Mouse (Mus musculus) limb, embryonic 12.5 days (tissue): Measurements from ENCODE around the gene Prdx2. TPM values are rescaled to one million over a fixed set of nuclear protein-coding genes. Genes with fewer than 3 reads are reported as not detected.

Source experiments
- ATAC-seq: fragments of 200-750 bp; cut with Nextera tagmentation; 2 replicates; pipeline ENCODE4 v1.8.0; 2017; ENCODE audit warnings: low read depth, moderate TSS enrichment; ENCODE audit not compliant: insufficient number of reproducible peaks, insufficient read depth, low FRiP score, low TSS enrichment
- H3K27ac ChIP-seq: fragments of 300-500 bp; sonication (generic); 2 replicates; pipeline ENCODE4 v1.5.1; 2016; ENCODE audit warnings: mild to moderate bottlenecking, moderate library complexity
- H3K27me3 ChIP-seq: fragments of 300-500 bp; sonication (generic); 2 replicates; pipeline ENCODE4 v1.6.1; 2016; ENCODE audit warnings: mild to moderate bottlenecking, moderate library complexity
- H3K36me3 ChIP-seq: fragments of 300-500 bp; sonication (generic); 2 replicates; pipeline ENCODE4 v1.6.1; 2016; ENCODE audit warnings: mild to moderate bottlenecking, moderate library complexity
- H3K4me1 ChIP-seq: fragments of 300-500 bp; sonication (generic); replicated peaks from 2 replicates; pipeline ENCODE4 v1.6.1; 2016
- H3K4me2 ChIP-seq: fragments of 300-500 bp; sonication (generic); 2 replicates; pipeline ENCODE4 v1.6.1; 2016; ENCODE audit warnings: mild to moderate bottlenecking, moderate library complexity
- H3K4me3 ChIP-seq: fragments of 300-500 bp; sonication (generic); replicated peaks from 2 replicates; pipeline ENCODE4 v1.5.1; 2016; ENCODE audit warnings: mild to moderate bottlenecking
- H3K9ac ChIP-seq: fragments of 300-500 bp; sonication (generic); replicated peaks from 2 replicates; pipeline ENCODE4 v1.6.1; 2016; ENCODE audit warnings: mild to moderate bottlenecking, moderate library complexity
- H3K9me3 ChIP-seq: fragments of 300-500 bp; sonication (generic); 2 replicates; pipeline ENCODE4 v1.6.1; 2016; ENCODE audit warnings: mild to moderate bottlenecking, moderate library complexity
- WGBS: fragments of 180-500 bp; shearing (Covaris S2); methylation state at CpG from one replicate; pipeline ENCODE4 v1.1.7; 2016; 5-methylcytosine and 5-hydroxymethylcytosine counted together
- polyA plus RNA-seq: library from polyadenylated mRNA; unstranded; fragments of >200 nt; fragmentation: Nextera tagmentation; extraction: Ambion mirVana; gene quantifications from 2 replicates; pipeline ENCODE4 v1.2.1, GENCODE M21; 2016

Prdx2 gene
- polyA plus RNA-seq, 1 experiment from 2014 or later: 1,120 TPM

DNA sequence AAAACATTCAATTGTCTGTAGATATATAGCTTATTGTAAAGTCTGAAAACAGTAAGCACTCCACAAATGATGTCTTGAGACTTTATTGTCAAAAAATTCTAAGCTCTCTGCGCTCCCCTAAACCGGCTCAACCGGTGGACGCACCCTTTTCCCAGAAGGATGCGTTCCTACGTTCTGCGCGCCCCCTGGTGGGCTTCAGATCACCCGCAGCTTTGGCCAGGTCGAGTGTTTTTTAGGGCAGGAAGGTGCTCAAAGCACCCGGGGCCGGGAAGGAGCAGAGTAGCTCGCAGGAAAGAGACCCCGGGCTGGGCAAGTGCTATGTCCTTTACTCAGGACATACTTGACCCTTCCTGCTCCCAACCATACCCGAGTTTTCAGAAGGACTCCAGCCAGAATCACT lies 20.4 kb downstream of the Prdx2 start:
- no peaks in the 10 kb centered on the region for H3K9me3 ChIP-seq
- peak overlapping the region; percentile 50 for H3K9ac ChIP-seq
- H3K27me3 ChIP-seq: peaks cover 29% of the 10 kb centered on the region
- H3K4me2 ChIP-seq: peak overlapping the region; percentile 82
- peak; percentile 52 for ATAC-seq
- H3K36me3 ChIP-seq: no peaks in the 10 kb centered on the region; the same call in 1 of the 2 replicates
- under 1% methylated on average over 15 of the region's 15 CpGs for WGBS
- H3K27ac ChIP-seq: peak overlapping the region; percentile 57; the same call in 1 of the 2 replicates
- H3K4me1 ChIP-seq: peaks cover 29% of the 10 kb centered on the region
- peak overlapping the region; percentile 61 for H3K4me3 ChIP-seq

DNA sequence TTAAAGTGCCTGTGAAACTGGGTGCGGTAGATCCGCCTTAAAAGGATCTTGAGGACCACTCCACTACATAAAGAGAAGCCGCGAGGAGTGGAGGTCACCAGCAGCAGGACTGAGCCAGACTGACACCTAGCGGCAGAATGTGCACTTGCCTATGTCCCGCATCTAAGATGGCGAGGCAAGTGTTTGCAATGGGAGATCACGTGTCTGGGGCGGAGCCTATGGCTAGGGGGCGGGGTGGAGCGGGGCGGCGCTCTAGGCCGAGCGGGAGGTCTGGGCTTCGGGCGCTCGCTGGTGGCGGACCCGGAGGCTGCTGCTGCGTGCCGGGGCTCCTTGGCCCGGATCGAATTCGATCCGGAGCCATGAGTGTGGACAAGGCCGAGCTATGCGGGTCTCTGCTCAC lies 21.0 kb downstream of the Prdx2 start, which contains the start of gene Hook2:
Gene Hook2, plus strand, starts transcription at position 255 of the 400 bp plus-strand sequence.
- Histone ChIP-seq H3K9ac (peak within 1 kb of the TSS; percentile 66), H3K4me1 (peaks cover 24% of the 10 kb centered on the region), H3K27me3 (peaks cover 32% of the 10 kb centered on the region), H3K36me3 (no peaks in the 10 kb centered on the region; the same call in 1 of the 2 replicates), H3K9me3 (no peaks in the 10 kb centered on the region), H3K4me3 (peak within 1 kb of the TSS; percentile 61), H3K27ac (peak within 1 kb of the TSS; percentile 57; the same call in 1 of the 2 replicates), H3K4me2 (peak within 1 kb of the TSS; percentile 82)
- whole genome bisulfite sequencing: under 1% methylated on average over 28 of the region's 28 CpGs
- ATAC-seq: peak; percentile 88

DNA sequence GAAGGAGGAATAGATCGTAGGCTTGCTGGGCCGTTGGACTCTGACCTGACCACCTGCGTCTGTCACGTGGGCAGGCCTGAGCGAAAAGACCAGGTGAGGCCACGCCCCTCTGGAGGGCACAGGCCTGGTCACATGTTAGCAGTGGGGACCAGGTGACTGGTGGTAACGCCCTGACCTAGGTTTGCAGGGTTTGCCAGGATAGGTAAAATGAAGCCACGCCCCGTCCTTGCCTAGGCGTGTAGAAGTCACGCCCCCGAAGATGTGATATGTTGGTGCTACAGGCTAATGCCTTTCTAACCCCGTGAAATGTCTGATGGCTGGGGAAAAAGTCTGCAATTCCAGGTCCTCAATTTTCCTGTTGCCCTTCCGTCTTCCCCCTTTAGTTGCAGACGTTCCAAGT lies 21.4 kb downstream of the Prdx2 start:
- H3K4me3 ChIP-seq: peak overlapping the region; percentile 61
- peaks cover 24% of the 10 kb centered on the region for H3K4me1 ChIP-seq
- peak; percentile 38; the same call in 1 of the 2 replicates for ATAC-seq
- peak overlapping the region; percentile 82 for H3K4me2 ChIP-seq
- no peaks in the 10 kb centered on the region for H3K9me3 ChIP-seq
- 2% methylated on average over 15 of the region's 15 CpGs for WGBS
- H3K36me3 ChIP-seq: no peaks in the 10 kb centered on the region; the same call in 1 of the 2 replicates
- peak overlapping the region; percentile 66 for H3K9ac ChIP-seq
- 0 out of 2 replicates have a peak overlapping the region, but pooled peaks have one; percentile 53 for H3K27ac ChIP-seq
- H3K27me3 ChIP-seq: peaks cover 32% of the 10 kb centered on the region

GRCm38 (mm10) chr8:84994375-84994774 lies 25.0 kb downstream of the Prdx2 start:
- no peak overlapping the region for H3K9ac ChIP-seq
- H3K9me3 ChIP-seq: no peaks in the 10 kb centered on the region
- no peak for ATAC-seq
- H3K27me3 ChIP-seq: peaks cover 41% of the 10 kb centered on the region
- WGBS: 90% methylated on average over 9 of the region's 9 CpGs
- peaks cover 4% of the 10 kb centered on the region; the same call in 1 of the 2 replicates for H3K36me3 ChIP-seq
- H3K4me1 ChIP-seq: peaks cover 17% of the 10 kb centered on the region
- no peak overlapping the region for H3K4me3 ChIP-seq
- H3K27ac ChIP-seq: no peak overlapping the region
- H3K4me2 ChIP-seq: no peak overlapping the region

DNA sequence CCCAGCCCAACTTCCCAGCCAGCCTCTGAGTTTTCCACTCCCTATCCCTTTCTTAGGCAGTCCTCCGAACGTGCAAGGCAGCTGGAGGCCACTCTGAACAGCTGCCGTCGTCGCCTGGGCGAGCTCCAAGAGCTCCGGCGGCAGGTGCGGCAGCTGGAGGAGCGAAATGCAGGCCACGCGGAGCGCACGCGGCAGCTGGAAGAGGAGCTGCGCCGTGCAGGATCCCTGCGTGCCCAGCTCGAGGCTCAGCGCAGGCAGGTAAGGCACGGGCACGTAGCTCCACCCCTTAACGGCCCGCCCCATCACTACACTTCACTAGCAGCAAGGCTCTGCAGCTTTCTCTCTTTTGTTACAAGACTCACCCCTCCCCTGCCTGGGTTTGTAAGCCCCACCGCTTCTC lies 26.3 kb downstream of the Prdx2 start:
- no peak overlapping the region for H3K27ac ChIP-seq
- no peak overlapping the region; the same call in 1 of the 2 replicates for H3K9ac ChIP-seq
- peaks cover 41% of the 10 kb centered on the region for H3K27me3 ChIP-seq
- no peak for ATAC-seq
- H3K9me3 ChIP-seq: no peaks in the 10 kb centered on the region
- peaks cover 14% of the 10 kb centered on the region for H3K4me1 ChIP-seq
- WGBS: 21% methylated on average over 25 of the region's 25 CpGs
- peaks cover 4% of the 10 kb centered on the region; the same call in 1 of the 2 replicates for H3K36me3 ChIP-seq
- peak overlapping the region; percentile 11; the same call in 1 of the 2 replicates for H3K4me3 ChIP-seq
- 0 out of 2 replicates have a peak overlapping the region, but pooled peaks have one; percentile 11 for H3K4me2 ChIP-seq

GRCm38 (mm10) chr8:84996978-84997377 lies 27.6 kb downstream of the Prdx2 start:
- H3K9me3 ChIP-seq: no peaks in the 10 kb centered on the region
- H3K4me2 ChIP-seq: no peak overlapping the region
- no peak overlapping the region for H3K4me3 ChIP-seq
- H3K27ac ChIP-seq: no peak overlapping the region
- 79% methylated on average over 5 of the region's 5 CpGs for WGBS
- H3K4me1 ChIP-seq: peaks cover 8% of the 10 kb centered on the region
- H3K9ac ChIP-seq: no peak overlapping the region
- peaks cover 41% of the 10 kb centered on the region for H3K27me3 ChIP-seq
- no peak for ATAC-seq
- H3K36me3 ChIP-seq: peaks cover 4% of the 10 kb centered on the region; the same call in 1 of the 2 replicates

DNA sequence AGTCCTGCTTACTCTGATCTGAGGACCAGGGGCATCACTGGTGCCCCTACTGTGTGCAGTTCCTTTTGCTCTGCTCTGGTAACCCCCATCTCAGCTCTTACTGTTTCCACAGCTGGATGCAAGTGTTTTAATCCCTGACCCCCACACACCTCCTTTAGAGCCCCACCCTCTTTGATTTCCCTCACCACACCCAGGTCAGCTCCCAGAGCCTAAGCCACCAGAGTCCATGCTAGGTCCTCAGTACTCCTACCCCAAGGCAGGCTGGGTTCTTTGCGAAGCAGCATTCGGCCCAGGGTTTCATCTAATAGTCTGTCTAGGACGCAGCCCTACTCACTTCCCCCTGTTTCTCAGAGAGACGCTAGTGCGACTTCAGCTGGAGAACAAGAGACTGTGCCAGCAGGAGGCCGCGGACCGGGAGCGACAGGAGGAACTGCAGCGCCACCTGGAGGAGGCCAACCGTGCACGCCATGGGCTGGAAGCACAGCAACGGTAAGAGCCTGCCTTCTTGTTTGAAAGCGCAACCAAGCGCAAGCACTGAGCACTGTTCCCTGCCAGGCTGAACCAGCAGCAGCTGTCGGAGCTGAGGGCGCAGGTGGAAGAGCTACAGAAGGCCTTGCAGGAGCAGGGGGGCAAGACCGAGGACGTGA lies 28.4 kb downstream of the Prdx2 start:
- 7% methylated on average over 19 of the region's 19 CpGs for whole genome bisulfite sequencing
- peak overlapping the region; percentile 39 for H3K4me2 ChIP-seq
- ATAC-seq: peak; percentile 30; the same call in 1 of the 2 replicates
- peaks cover 41% of the 10 kb centered on the region for H3K27me3 ChIP-seq
- H3K4me1 ChIP-seq: peaks cover 8% of the 10 kb centered on the region
- H3K36me3 ChIP-seq: peaks cover 8% of the 10 kb centered on the region; the same call in 1 of the 2 replicates
- H3K27ac ChIP-seq: no peak overlapping the region
- H3K4me3 ChIP-seq: peak overlapping the region; percentile 2; the same call in 1 of the 2 replicates
- H3K9ac ChIP-seq: peak overlapping the region; percentile 44; the same call in 1 of the 2 replicates
- H3K9me3 ChIP-seq: no peaks in the 10 kb centered on the region

- Histone ChIP-seq H3K27ac (no peak overlapping the region), H3K4me3 (no peak overlapping the region), H3K4me1 (no peaks in the 10 kb centered on the region; the same call in 1 of the 2 replicates), H3K9me3 (0 out of 2 replicates have a peak, but pooled peaks cover 3% of the 10 kb centered on the region), H3K9ac (no peak overlapping the region), H3K36me3 (0 out of 2 replicates have a peak, but pooled peaks cover 2% of the 10 kb centered on the region), H3K27me3 (peaks cover 59% of the 10 kb centered on the region), H3K4me2 (no peak overlapping the region)
- ATAC-seq: no peak
- WGBS: 9% methylated on average over 25 of the region's 25 CpGs
Measured at GRCm38 (mm10) chr8:85007686-85008085, 38.3 kb downstream of the Prdx2 start.

GRCm38 (mm10) chr8:85011242-85011641 lies 41.9 kb downstream of the Prdx2 start:
- ATAC-seq: no peak
- Histone ChIP-seq H3K4me3 (no peak overlapping the region), H3K27me3 (peaks cover 82% of the 10 kb centered on the region), H3K9me3 (0 out of 2 replicates have a peak, but pooled peaks cover 3% of the 10 kb centered on the region), H3K27ac (no peak overlapping the region), H3K4me2 (no peak overlapping the region), H3K9ac (no peak overlapping the region), H3K4me1 (peaks cover 5% of the 10 kb centered on the region), H3K36me3 (no peaks in the 10 kb centered on the region)
- WGBS: 13% methylated on average over 28 of the region's 28 CpGs

GRCm38 (mm10) chr8:85013230-85013840 lies 43.9 kb downstream of the Prdx2 start:
- Histone ChIP-seq H3K4me3 (peak overlapping the region; percentile 32), H3K27ac (no peak overlapping the region), H3K27me3 (peaks cover 64% of the 10 kb centered on the region), H3K9ac (peak overlapping the region; percentile 44; the same call in 1 of the 2 replicates), H3K9me3 (0 out of 2 replicates have a peak, but pooled peaks cover 3% of the 10 kb centered on the region), H3K4me1 (peaks cover 5% of the 10 kb centered on the region; the same call in 1 of the 2 replicates), H3K36me3 (peaks cover 14% of the 10 kb centered on the region), H3K4me2 (peak overlapping the region; percentile 56)
- 6% methylated on average over 25 of the region's 26 CpGs for WGBS
- no peak for ATAC-seq

GRCm38 (mm10) chr8:85014431-85014830 lies 45.0 kb downstream of the Prdx2 start, which contains the start of gene Best2:
TSS of gene Best2 (minus strand) at chr8:85014531.
- no peak for ATAC-seq
- Histone ChIP-seq H3K4me2 (peak within 1 kb of the TSS; percentile 56), H3K9ac (peak within 1 kb of the TSS; percentile 44; the same call in 1 of the 2 replicates), H3K9me3 (no peaks in the 10 kb centered on the region), H3K27ac (no peak within 1 kb of the TSS), H3K27me3 (peaks cover 53% of the 10 kb centered on the region), H3K4me1 (peaks cover 5% of the 10 kb centered on the region; the same call in 1 of the 2 replicates), H3K4me3 (peak within 1 kb of the TSS; percentile 32), H3K36me3 (peaks cover 25% of the 10 kb centered on the region)
- 38% methylated on average over 1 of the region's 2 CpGs for WGBS
